Mouse (Mus musculus): Measurements from ENCODE around the gene Rxfp4. TPM values are rescaled to one million over a fixed set of nuclear protein-coding genes. Genes with fewer than 3 reads are reported as not detected.
A peak's percentile ranks its signal among the peaks of the same experiment; 100 is the strongest.

Gene Rxfp4
- total and polyA plus RNA-seq, 2 experiments from 2014 or later: not detected

DNA sequence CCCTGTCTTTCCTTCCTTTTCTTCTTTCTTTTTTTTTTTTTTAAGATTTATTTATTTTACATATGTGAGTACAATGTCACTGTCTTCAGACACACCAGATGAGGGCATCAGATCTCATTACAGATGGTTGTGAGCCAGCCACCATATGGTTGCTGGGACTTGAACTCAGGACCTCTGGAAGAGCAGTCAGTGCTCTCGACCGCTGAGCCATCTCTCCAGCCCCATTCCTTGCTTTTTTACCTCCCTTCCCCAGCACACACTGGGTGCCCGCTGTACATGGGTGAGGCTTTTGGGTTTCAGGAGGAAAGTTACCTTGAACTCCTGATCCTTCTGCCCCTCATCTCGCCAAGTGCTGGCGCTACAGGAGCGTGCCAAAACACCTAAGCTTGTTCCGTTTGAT lies 27.4 kb downstream of the Rxfp4 start:
- WGBS: 83% methylated on average over 7 of the region's 7 CpGs
- no peak overlapping the region for H3K4me3 ChIP-seq (ENCODE audit: low read length)

DNA sequence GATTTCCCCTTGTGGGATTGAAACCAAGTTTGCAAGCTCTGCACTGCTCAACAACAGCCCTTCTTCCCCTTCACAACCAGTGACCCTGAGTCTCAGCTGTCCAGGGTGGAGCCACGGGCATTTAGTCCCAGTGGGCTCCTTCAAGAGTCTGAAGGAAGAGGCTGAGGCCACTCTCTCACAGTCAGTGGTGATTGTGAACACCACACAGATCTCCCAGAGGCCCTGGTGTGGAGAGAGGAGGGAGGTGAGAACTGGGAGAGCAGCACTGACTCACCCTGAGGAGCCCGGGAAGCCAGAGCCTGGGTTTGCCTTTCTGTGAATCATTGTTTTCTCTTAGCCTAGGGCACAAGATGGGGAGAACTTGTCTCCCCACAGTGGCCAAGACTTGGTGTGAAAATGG lies 28.0 kb downstream of the Rxfp4 start:
- H3K27ac ChIP-seq: peak overlapping the region; percentile 91
- DNase-seq (ENCODE audit: low spot score): no peak
- 20% methylated on average over 2 of the region's 2 CpGs for WGBS
- H3K9ac ChIP-seq (replicated peaks; ENCODE audit: low read length): peak overlapping the region; percentile 72; the same call in 1 of the 2 replicates
- peak overlapping the region; percentile 91 for H3K4me2 ChIP-seq (ENCODE audit: low read depth, low read length)
- ATAC-seq: no peak
- H3K27me3 ChIP-seq (ENCODE audit: insufficient read depth, low read length): no peaks in the 10 kb centered on the region
- no peaks in the 10 kb centered on the region for H3K9me3 ChIP-seq (ENCODE audit: low read length)
- H3K36me3 ChIP-seq (ENCODE audit: insufficient read depth, low read length): peaks cover 4% of the 10 kb centered on the region
- H3K4me1 ChIP-seq (ENCODE audit: insufficient read depth, low read length): peaks cover 22% of the 10 kb centered on the region
- H3K4me3 ChIP-seq (ENCODE audit: low read length): peak overlapping the region; percentile 66
- no peak for TF ChIP-seq CTCF (IDR thresholded peaks at IDR 0.05; ENCODE audit: low read depth)

More for the DNA sequence above, 27.4 kb downstream of the Rxfp4 start:
- ATAC-seq (no peak), DNase-seq (ENCODE audit: low spot score) (no peak)
- H3K27me3 ChIP-seq (ENCODE audit: insufficient read depth, low read length): no peaks in the 10 kb centered on the region
- H3K27ac ChIP-seq: peak overlapping the region; percentile 91
- H3K36me3 ChIP-seq (ENCODE audit: insufficient read depth, low read length): peaks cover 10% of the 10 kb centered on the region
- H3K9ac ChIP-seq (replicated peaks; ENCODE audit: low read length): no peak overlapping the region
- H3K4me2 ChIP-seq (ENCODE audit: low read depth, low read length): no peak overlapping the region
- H3K4me1 ChIP-seq (ENCODE audit: insufficient read depth, low read length): peaks cover 22% of the 10 kb centered on the region
- no peaks in the 10 kb centered on the region for H3K9me3 ChIP-seq (ENCODE audit: low read length)
- TF ChIP-seq CTCF (IDR thresholded peaks at IDR 0.05; ENCODE audit: low read depth): no peak

DNA sequence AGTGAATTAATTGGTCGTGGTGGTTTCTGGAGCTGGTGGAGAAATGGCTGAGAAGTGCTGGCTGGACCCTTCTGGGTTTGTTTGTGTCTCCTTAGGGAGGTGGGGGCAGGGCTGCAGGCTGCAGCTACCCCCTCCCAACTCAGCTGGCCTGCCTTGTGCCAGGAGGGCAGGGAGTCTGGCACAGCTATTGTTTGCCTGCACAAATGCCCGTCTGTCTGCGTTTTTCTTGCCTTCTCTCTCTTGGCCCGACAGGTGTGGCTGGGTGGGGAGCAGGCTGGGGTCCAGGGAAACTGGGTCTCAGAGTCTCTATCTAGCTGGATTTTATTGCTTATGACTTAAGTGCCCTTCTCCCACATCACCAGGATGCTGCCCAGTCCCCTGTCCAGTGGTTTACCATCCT lies 28.6 kb downstream of the Rxfp4 start:
- WGBS: 7% methylated on average over 4 of the region's 4 CpGs
- Histone ChIP-seq H3K36me3 (ENCODE audit: insufficient read depth, low read length) (no peaks in the 10 kb centered on the region), H3K9me3 (ENCODE audit: low read length) (no peaks in the 10 kb centered on the region), H3K4me1 (ENCODE audit: insufficient read depth, low read length) (peaks cover 22% of the 10 kb centered on the region), H3K9ac (replicated peaks; ENCODE audit: low read length) (peak overlapping the region; percentile 72), H3K4me2 (ENCODE audit: low read depth, low read length) (peak overlapping the region; percentile 91), H3K27ac (peak overlapping the region; percentile 91), H3K27me3 (ENCODE audit: insufficient read depth, low read length) (no peaks in the 10 kb centered on the region), H3K4me3 (ENCODE audit: low read length) (peak overlapping the region; percentile 66)
- ATAC-seq (peak; percentile 11; the same call in 1 of the 2 replicates), DNase-seq (ENCODE audit: low spot score) (peak; percentile 73)
- no peak for TF ChIP-seq CTCF (IDR thresholded peaks at IDR 0.05; ENCODE audit: low read depth)

DNA sequence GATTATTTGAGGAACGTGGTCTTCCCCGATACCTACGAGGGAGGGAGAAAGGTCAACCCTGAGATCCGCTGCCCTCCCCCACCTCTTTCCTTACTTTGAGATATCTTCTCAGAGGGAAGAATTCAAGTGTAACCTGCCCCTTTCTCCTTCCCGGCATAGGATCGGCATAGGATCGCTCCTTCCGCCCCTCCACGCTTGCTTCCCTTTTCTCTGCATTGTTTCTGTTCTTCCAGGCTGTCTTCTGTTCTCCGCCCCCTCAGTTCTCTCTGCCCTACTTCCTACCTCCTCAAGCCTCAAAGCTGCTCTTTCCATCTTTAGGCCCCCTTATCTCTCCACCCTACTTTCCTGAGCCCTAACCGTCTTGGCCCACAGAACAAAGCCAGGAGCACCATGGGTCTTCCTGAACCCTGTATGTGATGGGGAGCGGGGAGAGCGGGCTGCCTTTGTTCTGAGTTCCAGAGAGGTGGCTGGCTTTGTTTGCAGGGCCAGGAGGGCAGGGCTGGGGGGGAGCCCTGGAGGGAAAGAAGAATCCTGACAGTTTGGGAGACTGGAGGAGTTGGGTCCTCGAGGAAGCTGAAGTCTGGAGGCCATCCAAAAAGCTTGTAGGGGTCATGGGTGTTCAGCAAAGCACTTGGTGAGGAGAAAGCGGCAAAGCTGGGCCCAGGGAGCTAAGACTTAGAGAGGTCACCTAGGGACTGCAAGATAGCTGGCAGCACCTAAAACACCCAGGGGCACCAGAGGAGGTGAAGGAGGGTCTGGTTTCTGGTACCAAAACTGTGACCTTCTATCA lies 29.4 kb downstream of the Rxfp4 start:
- peaks cover 22% of the 10 kb centered on the region for H3K4me1 ChIP-seq (ENCODE audit: insufficient read depth, low read length)
- no peaks in the 10 kb centered on the region for H3K36me3 ChIP-seq (ENCODE audit: insufficient read depth, low read length)
- H3K9me3 ChIP-seq (ENCODE audit: low read length): no peaks in the 10 kb centered on the region
- peak overlapping the region; percentile 91 for H3K4me2 ChIP-seq (ENCODE audit: low read depth, low read length)
- peak; percentile 50 for DNase-seq (ENCODE audit: low spot score)
- ATAC-seq: no peak
- H3K9ac ChIP-seq (replicated peaks; ENCODE audit: low read length): peak overlapping the region; percentile 72
- peak overlapping the region; percentile 66 for H3K4me3 ChIP-seq (ENCODE audit: low read length)
- no peaks in the 10 kb centered on the region for H3K27me3 ChIP-seq (ENCODE audit: insufficient read depth, low read length)
- WGBS: 2% methylated on average over 15 of the region's 15 CpGs
- H3K27ac ChIP-seq: peak overlapping the region; percentile 91
- TF ChIP-seq CTCF (IDR thresholded peaks at IDR 0.05; ENCODE audit: low read depth): no peak

DNA sequence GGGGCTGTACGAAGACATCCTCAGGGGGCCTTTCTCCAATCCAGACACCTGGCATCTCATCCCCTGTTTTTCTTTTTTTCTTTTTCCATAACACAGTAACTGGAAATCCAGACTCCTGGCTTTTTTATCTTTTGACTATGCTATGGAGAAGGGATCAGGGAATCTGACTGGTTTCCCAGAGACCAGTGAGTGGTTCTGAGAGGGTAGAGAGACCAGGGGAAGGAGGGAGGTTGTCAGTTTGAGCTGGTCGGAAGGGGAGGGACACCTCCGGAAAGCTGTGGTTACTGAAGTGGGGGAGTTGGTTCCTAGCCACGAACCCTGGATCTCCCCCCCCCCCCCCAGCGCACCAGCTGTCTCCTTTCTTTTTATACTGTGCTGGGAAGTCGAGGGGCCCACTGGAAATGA lies 30.0 kb downstream of the Rxfp4 start:
- 0% methylated on average over 6 of the region's 6 CpGs for WGBS
- peak overlapping the region; percentile 91 for H3K4me2 ChIP-seq (ENCODE audit: low read depth, low read length)
- TF ChIP-seq CTCF (IDR thresholded peaks at IDR 0.05; ENCODE audit: low read depth): no peak
- peak; percentile 34 for ATAC-seq
- H3K4me1 ChIP-seq (ENCODE audit: insufficient read depth, low read length): peaks cover 22% of the 10 kb centered on the region
- peak; percentile 70 for DNase-seq (ENCODE audit: low spot score)
- H3K9me3 ChIP-seq (ENCODE audit: low read length): no peaks in the 10 kb centered on the region
- no peaks in the 10 kb centered on the region for H3K27me3 ChIP-seq (ENCODE audit: insufficient read depth, low read length)
- H3K27ac ChIP-seq: peak overlapping the region; percentile 91
- peak overlapping the region; percentile 72 for H3K9ac ChIP-seq (replicated peaks; ENCODE audit: low read length)
- peak overlapping the region; percentile 66 for H3K4me3 ChIP-seq (ENCODE audit: low read length)
- no peaks in the 10 kb centered on the region for H3K36me3 ChIP-seq (ENCODE audit: insufficient read depth, low read length)

DNA sequence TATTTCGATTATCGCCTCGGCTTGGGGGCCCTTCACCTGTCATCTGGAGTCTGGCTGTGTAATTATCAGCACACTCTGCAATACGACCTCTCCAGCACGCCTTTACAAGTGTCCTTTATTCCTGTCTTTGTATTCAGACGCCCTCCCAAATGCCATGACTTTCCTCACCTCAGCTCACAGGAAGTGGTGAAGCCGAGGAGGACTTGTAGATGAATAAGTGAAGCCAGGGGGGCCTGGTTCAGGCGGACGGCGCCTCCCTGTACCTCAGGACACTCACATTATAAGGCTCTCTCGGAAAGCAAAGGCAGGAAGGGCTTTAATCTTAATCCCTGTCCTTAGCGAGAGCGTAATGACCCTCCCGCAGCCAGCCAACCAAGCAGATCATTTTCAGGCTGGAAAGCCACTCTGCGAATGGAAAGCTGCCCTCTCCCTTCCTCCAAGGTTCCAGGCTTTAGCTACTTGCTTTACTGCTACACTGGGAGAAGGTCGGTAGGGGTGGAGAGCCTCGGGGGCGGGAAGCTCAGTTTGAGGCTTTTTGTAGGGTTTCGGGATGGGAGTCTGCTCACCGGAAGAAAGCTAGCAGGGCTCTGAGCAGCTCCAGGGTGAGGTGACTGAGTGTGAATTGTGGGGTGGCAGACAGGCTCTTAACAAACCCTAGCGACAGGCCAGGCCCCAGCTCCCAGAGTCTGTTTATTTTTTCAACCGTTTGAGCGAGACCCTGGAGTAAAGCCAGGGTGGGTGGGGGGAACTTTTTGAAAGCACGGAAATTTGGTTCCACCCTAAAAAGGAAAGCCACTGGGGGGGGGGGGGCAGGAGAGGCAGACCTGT lies 30.6 kb downstream of the Rxfp4 start:
- Histone ChIP-seq H3K27ac (peak overlapping the region; percentile 91), H3K4me2 (ENCODE audit: low read depth, low read length) (peak overlapping the region; percentile 91), H3K4me3 (ENCODE audit: low read length) (peak overlapping the region; percentile 66), H3K27me3 (ENCODE audit: insufficient read depth, low read length) (no peaks in the 10 kb centered on the region), H3K36me3 (ENCODE audit: insufficient read depth, low read length) (no peaks in the 10 kb centered on the region), H3K9me3 (ENCODE audit: low read length) (no peaks in the 10 kb centered on the region), H3K9ac (replicated peaks; ENCODE audit: low read length) (peak overlapping the region; percentile 72), H3K4me1 (ENCODE audit: insufficient read depth, low read length) (peaks cover 18% of the 10 kb centered on the region)
- no peak for TF ChIP-seq CTCF (IDR thresholded peaks at IDR 0.05; ENCODE audit: low read depth)
- DNase-seq (ENCODE audit: low spot score): peak; percentile 69
- WGBS: under 1% methylated on average over 24 of the region's 24 CpGs
- ATAC-seq: peak; percentile 24
